Mouse (Mus musculus) liver, postnatal 0 days (tissue): ENCODE results near the gene Ugt1a9. TPM values are rescaled to one million over a fixed set of nuclear protein-coding genes. Genes with fewer than 3 reads are reported as not detected.

Source experiments
- ATAC-seq: fragments of 200-750 bp; cut with Nextera tagmentation; 2 replicates; pipeline ENCODE4 v1.8.0; 2017; ENCODE audit warnings: mild to moderate bottlenecking, moderate library complexity
- DNase-seq: peaks from one replicate; pipeline ENCODE4 v3.0.0-alpha.2; 2016
- H3K27ac ChIP-seq: fragments of 300-500 bp; sonication (generic); 2 replicates; pipeline ENCODE4 v1.5.1; 2014; ENCODE audit warnings: antibody characterized with exemption, moderate library complexity, mild to moderate bottlenecking, low read depth
- H3K27me3 ChIP-seq: fragments of 300-500 bp; sonication (generic); 2 replicates; pipeline ENCODE4 v1.6.1; 2014; ENCODE audit warnings: low read length, control low read depth, mixed read lengths; ENCODE audit not compliant: insufficient read depth
- H3K36me3 ChIP-seq: fragments of 300-500 bp; sonication (generic); replicated peaks from 2 replicates; pipeline ENCODE4 v1.6.1; 2014; ENCODE audit warnings: mild to moderate bottlenecking, control low read depth, low read length, moderate library complexity, mixed read lengths; ENCODE audit not compliant: insufficient read depth
- H3K4me1 ChIP-seq: fragments of 300-500 bp; sonication (generic); 2 replicates; pipeline ENCODE4 v1.6.1; 2014; ENCODE audit warnings: antibody characterized with exemption, mild to moderate bottlenecking, control low read depth; ENCODE audit not compliant: insufficient read depth
- H3K4me2 ChIP-seq: fragments of 300-500 bp; sonication (generic); 2 replicates; pipeline ENCODE4 v1.6.1; 2014; ENCODE audit warnings: low read depth, mild to moderate bottlenecking, low read length, moderate library complexity, mixed read lengths
- H3K4me3 ChIP-seq: fragments of 300-500 bp; sonication (generic); 2 replicates; pipeline ENCODE4 v1.5.1; 2014; ENCODE audit warnings: low read depth, low read length
- H3K9ac ChIP-seq: fragments of 300-500 bp; sonication (generic); replicated peaks from 2 replicates; pipeline ENCODE4 v1.6.1; 2014; ENCODE audit warnings: mild to moderate bottlenecking, moderate library complexity
- H3K9me3 ChIP-seq: fragments of 300-500 bp; sonication (generic); 2 replicates; pipeline ENCODE4 v1.6.1; 2016; ENCODE audit warnings: mild to moderate bottlenecking, control low read depth, low read length, mixed read lengths
- CTCF ChIP-seq: sonication (generic); IDR thresholded peaks from 2 replicates; pipeline ENCODE4 v1.5.1; 2016; ENCODE audit warnings: antibody characterized with exemption, low read depth
- EP300 ChIP-seq: IDR thresholded peaks from 2 replicates; pipeline ENCODE4 v1.6.1; 2016; ENCODE audit warnings: antibody characterized with exemption, low read depth, mild to moderate bottlenecking
- WGBS: fragments of 180-500 bp; shearing (Covaris S2); extraction: QIAGEN DNeasy Blood & Tissue Kit; methylation state at CpG from one replicate; pipeline ENCODE4 v1.1.7; 2014; ENCODE audit not compliant: insufficient replicate concordance; 5-methylcytosine and 5-hydroxymethylcytosine counted together
- polyA plus RNA-seq: library from polyadenylated mRNA; unstranded; fragments of >200 nt; fragmentation: Nextera tagmentation; extraction: Ambion mirVana; gene quantifications from 2 replicates; pipeline ENCODE4 v1.2.1, GENCODE M21; 2015

Ugt1a9 gene
- polyA plus RNA-seq, 1 experiment from 2014 or later, result 0.54 TPM

DNA sequence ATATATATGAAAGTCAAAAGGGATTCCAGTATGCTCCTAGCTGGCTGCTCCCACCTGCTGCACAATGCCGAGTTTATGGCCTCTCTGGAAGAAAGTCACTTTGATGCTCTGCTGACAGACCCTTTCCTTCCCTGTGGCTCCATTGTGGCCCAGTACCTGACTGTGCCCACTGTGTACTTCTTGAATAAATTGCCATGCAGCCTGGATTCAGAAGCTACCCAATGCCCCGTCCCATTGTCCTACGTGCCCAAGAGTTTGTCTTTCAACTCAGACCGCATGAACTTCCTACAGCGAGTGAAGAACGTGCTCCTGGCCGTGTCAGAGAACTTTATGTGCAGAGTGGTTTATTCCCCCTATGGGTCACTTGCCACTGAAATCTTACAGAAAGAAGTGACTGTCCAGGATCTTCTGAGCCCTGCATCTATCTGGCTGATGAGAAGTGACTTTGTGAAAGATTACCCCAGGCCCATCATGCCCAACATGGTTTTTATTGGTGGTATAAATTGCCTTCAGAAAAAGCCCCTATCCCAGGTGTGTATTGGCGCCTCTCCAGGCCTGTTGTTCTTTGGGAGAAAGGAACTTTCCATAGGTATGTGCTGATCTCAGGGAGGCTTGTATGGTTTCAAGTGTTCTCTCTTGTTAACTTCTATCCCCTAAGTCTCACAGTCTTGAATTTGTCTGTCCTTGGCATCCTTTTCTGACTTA is 141.9 kb downstream of the Ugt1a9 start:
- Histone ChIP-seq H3K4me3 (peak overlapping the region; percentile 1), H3K9ac (0 out of 2 replicates have a peak overlapping the region, but pooled peaks have one; percentile 1), H3K4me2 (peak overlapping the region; percentile 11), H3K27ac (peak overlapping the region; percentile 31; the same call in 1 of the 2 replicates), H3K4me1 (peaks cover 3% of the 10 kb centered on the region), H3K9me3 (peaks cover 44% of the 10 kb centered on the region), H3K36me3 (no peaks in the 10 kb centered on the region), H3K27me3 (no peaks in the 10 kb centered on the region)
- WGBS, result 56% methylated on average over 8 of the region's 8 CpGs
- no peak for DNase-seq
- ATAC-seq, result no peak; the same call in 1 of the 2 replicates
- TF ChIP-seq EP300 (no peak), CTCF (no peak)

- H3K27ac ChIP-seq, result peak overlapping the region; percentile 31; the same call in 1 of the 2 replicates
- H3K4me2 ChIP-seq, result peak overlapping the region; percentile 1; the same call in 1 of the 2 replicates
- no peak for TF ChIP-seq CTCF
- no peak for TF ChIP-seq EP300
- H3K36me3 ChIP-seq, result no peaks in the 10 kb centered on the region
- no peak overlapping the region for H3K9ac ChIP-seq
- no peaks in the 10 kb centered on the region for H3K4me1 ChIP-seq
- DNase-seq (no peak), ATAC-seq (peak; percentile 17)
- peak overlapping the region; percentile 1; the same call in 1 of the 2 replicates for H3K4me3 ChIP-seq
- 64% methylated on average over 1 of the region's 1 CpGs for WGBS
- peaks cover 46% of the 10 kb centered on the region for H3K9me3 ChIP-seq
- H3K27me3 ChIP-seq, result no peaks in the 10 kb centered on the region
Measured at GRCm38 (mm10) chr1:88213061-88213460, 142.5 kb downstream of the Ugt1a9 start.

DNA sequence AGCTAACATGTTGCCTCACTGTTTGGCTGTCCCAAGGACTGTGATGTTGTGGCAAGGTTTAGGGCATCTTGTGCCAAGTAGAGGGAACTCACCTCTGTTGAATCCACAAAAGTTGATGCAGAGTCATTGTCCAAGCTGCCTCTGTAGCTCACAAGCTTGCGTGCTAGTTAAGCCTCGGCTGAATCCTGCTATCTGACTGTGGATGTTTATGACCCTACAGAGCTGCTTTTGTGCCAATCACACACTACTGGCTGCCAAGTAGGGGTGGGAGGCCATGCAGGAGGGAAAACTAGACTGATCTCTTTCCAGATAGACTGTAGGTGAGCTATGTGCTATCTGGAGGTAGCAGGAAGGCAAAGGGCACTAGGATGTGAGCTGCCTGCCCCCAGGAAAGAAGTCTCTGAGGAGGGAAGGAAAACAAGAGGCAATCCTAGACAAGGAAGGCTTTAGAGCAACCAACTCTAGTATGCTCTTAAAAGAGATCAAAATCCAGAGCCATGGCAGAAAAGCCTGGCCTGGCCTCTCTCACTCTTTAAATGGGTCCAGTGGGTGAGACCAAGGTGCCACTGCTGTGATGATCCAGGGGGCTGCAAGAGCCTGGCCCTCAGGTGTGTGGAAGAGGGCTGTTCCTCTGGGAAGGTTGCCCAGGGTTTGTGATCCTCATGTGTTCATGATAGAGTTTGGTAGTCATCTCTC is 143.3 kb downstream of the Ugt1a9 start:
- 0 out of 2 replicates have a peak overlapping the region, but pooled peaks have one; percentile 1 for H3K9ac ChIP-seq
- WGBS, result 68% methylated on average over 2 of the region's 2 CpGs
- no peaks in the 10 kb centered on the region for H3K36me3 ChIP-seq
- DNase-seq, result peak; percentile 56
- peak overlapping the region; percentile 2 for H3K4me2 ChIP-seq
- H3K9me3 ChIP-seq, result peaks cover 46% of the 10 kb centered on the region
- H3K4me3 ChIP-seq, result 0 out of 2 replicates have a peak overlapping the region, but pooled peaks have one; percentile 0
- TF ChIP-seq CTCF (no peak), EP300 (no peak)
- no peaks in the 10 kb centered on the region for H3K4me1 ChIP-seq
- ATAC-seq, result peak; percentile 74
- H3K27me3 ChIP-seq, result no peaks in the 10 kb centered on the region
- H3K27ac ChIP-seq, result peak overlapping the region; percentile 4

DNA sequence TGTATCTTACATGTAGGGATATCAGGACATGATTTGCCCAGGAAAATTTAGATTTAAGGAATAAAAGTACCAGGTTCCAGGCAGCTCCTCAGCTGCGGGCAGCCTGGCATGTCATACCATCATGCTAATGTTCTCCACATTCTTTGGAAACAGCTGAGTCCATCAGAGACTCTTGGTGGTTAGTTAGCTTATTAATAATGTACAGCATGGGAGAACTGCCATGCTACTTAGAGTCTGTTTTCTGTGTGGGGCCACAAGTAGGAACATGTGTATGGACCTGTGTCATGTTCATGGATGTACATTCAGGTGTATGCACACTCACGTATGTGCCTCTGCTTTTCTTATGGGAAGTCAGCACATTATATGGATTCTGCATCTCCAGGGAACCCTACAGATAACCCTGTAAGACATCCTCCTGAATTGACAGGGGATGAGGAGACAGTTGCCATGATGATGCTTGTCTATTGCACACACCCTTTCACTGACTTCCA is 143.9 kb downstream of the Ugt1a9 start:
- Histone ChIP-seq H3K4me1 (no peaks in the 10 kb centered on the region), H3K4me3 (0 out of 2 replicates have a peak overlapping the region, but pooled peaks have one; percentile 0), H3K27ac (peak overlapping the region; percentile 4; the same call in 1 of the 2 replicates), H3K36me3 (no peaks in the 10 kb centered on the region), H3K9ac (0 out of 2 replicates have a peak overlapping the region, but pooled peaks have one; percentile 1), H3K4me2 (peak overlapping the region; percentile 2), H3K9me3 (peaks cover 46% of the 10 kb centered on the region), H3K27me3 (no peaks in the 10 kb centered on the region)
- ATAC-seq, result no peak
- DNase-seq, result no peak
- 72% methylated on average over 2 of the region's 2 CpGs for WGBS
- TF ChIP-seq EP300 (no peak), CTCF (no peak)

GRCm38 (mm10) chr1:88215466-88216380 is 145.1 kb downstream of the Ugt1a9 start:
- Histone ChIP-seq H3K4me3 (no peak overlapping the region), H3K27me3 (no peaks in the 10 kb centered on the region), H3K9ac (no peak overlapping the region), H3K36me3 (no peaks in the 10 kb centered on the region), H3K27ac (no peak overlapping the region), H3K4me2 (no peak overlapping the region), H3K4me1 (no peaks in the 10 kb centered on the region), H3K9me3 (peaks cover 46% of the 10 kb centered on the region)
- TF ChIP-seq EP300, result no peak
- TF ChIP-seq CTCF, result no peak
- no peak for DNase-seq
- 58% methylated on average over 10 of the region's 10 CpGs for WGBS
- ATAC-seq, result no peak
